Mouse (Mus musculus): ENCODE data around the gene Ap1g2. TPM values are rescaled to one million over a fixed set of nuclear protein-coding genes. Genes with fewer than 3 reads are reported as not detected.

Ap1g2 gene
- polyA plus RNA-seq (2015; fragmentation: Nextera tagmentation; extraction: Ambion mirVana): 71.9 and 73.9 TPM in 2 replicates

DNA sequence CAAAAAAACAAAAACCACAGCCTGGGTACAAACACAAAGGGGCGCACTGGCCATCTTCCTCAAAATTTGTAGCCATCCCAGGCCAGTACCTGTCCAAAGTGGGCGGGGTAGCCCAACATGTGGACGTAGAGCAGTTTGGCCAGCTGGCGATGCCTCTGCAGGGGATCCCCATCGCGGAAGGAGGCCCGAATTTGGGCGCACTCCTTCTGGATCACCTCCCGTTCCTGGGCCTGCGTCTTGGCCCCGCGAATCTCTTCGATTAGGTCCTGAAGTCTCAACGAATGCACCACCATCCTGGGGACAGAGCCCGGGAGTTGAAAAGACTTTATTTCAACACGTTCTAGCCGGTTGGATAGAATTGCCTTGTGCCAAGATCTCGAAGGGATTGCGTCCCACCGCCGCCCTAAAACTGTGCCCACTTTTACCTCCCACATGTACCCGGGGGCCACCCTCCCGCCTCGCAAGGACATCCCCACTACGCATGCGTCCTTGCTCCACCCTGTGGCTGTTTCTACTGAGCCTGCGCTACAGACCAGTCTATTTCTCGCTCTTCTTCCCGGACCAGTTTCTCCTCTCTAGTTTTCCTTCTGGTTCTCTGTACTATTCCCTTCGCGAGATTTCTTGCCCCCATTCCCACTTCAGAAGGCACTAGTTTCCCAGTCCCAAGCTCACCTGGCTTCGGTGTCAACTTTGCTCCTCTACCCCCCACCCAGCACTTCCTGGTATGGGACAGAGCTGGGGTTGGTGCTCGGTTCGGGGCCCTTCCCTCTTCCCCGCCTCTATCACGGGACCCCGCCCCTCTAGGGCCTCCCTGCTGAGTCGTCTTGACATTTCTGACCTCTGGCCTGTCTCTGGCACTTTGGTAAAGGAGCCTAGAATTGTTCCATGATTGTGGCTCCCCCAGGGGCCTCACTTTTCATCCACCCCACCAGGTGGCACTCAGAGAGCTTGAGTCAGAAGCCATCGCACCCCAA, at the start of gene Ap1g2:
Ap1g2 (minus strand) TSS at position 758 of the 974 bp plus-strand sequence.
- peak within 1 kb of the TSS; percentile 87 for H3K27ac ChIP-seq
- peaks cover 32% of the 10 kb centered on the region for H3K4me1 ChIP-seq (replicated peaks)
- peak within 1 kb of the TSS; percentile 97 for H3K4me2 ChIP-seq (replicated peaks)
- no peaks in the 10 kb centered on the region for H3K36me3 ChIP-seq
- H3K27me3 ChIP-seq (replicated peaks): no peaks in the 10 kb centered on the region; the same call in none of the 2 replicates
- peak within 1 kb of the TSS; percentile 69 for H3K9ac ChIP-seq
- under 1% methylated on average over 39 of the region's 39 CpGs for WGBS
- ATAC-seq: peak; percentile 90
- H3K9me3 ChIP-seq: no peaks in the 10 kb centered on the region
- H3K4me3 ChIP-seq (replicated peaks): peak within 1 kb of the TSS; percentile 50

DNA sequence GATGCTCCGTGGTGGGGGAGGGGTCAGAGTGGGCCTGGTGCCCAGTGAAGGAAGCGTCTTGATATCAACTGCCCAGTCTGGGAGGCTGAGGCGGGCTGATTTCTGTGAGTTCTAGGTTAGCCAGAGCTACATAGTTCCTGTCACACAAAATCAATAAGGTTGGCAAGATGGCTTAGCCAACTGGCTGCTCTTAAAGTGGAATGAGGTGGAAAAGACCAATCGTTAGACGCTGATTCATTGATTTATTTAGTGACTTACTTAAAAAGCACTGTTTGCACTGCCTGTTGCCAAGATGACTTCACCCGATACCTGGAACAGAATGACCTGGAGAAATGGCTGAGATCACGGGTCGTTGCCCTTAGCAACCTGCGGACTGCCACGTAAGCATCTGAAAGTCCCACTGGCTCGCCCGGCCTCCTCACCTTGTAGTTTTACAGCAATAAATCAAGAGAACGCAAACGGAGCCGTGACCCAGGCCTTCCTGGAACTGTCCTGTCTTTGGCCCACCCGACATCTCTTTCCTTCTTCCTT, 46.6 kb upstream of the Ap1g2 start:
- Histone ChIP-seq H3K9me3 (no peaks in the 10 kb centered on the region), H3K27me3 (replicated peaks) (no peaks in the 10 kb centered on the region), H3K9ac (no peak overlapping the region), H3K36me3 (no peaks in the 10 kb centered on the region), H3K4me2 (replicated peaks) (no peak overlapping the region), H3K4me1 (replicated peaks) (no peaks in the 10 kb centered on the region), H3K27ac (no peak overlapping the region), H3K4me3 (replicated peaks) (no peak overlapping the region)
- no peak for ATAC-seq
- WGBS: 75% methylated on average over 16 of the region's 16 CpGs

DNA sequence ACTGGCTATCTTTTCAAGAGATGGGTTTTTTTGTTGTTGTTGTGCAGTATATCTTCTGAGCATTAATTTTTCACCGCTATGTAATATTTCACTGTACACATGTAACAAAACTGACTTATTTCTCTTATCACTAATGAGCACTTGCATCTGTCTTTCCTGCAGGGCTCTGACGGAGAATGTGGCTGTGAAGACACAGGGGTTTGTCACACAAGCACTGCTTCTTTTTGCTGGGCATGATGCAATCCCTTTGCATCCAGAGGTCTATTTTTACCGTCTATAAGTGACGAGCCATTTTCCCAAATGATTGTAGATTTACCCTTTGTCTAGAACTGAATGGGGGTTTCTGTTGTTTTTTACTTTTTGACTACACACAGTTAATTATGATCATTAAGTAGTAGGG, 45.8 kb upstream of the Ap1g2 start:
- ATAC-seq: no peak
- Histone ChIP-seq H3K9ac (no peak overlapping the region), H3K4me2 (replicated peaks) (no peak overlapping the region), H3K4me1 (replicated peaks) (no peaks in the 10 kb centered on the region), H3K4me3 (replicated peaks) (no peak overlapping the region), H3K27me3 (replicated peaks) (no peaks in the 10 kb centered on the region), H3K9me3 (no peaks in the 10 kb centered on the region), H3K27ac (no peak overlapping the region), H3K36me3 (no peaks in the 10 kb centered on the region)
- WGBS: 81% methylated on average over 4 of the region's 4 CpGs

DNA sequence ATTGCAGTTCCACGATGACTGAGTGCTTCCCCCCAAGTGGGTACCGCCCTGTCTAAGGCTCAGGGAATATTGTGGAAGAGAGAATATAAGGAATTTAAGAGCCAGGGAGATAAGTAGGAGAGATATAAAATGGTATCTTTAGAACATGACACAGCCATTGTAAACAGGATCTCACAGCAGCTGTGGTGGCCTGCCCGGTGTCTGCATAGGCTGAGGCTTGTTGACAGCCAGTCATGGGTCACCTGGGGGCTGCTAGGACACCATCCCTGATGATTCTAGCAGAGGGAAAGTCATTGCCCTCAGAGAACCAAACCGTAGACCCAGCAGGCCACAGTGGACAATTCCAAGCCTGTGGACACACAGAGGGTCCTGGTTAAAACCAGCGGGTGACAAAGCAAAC, 44.6 kb upstream of the Ap1g2 start:
- Histone ChIP-seq H3K4me3 (replicated peaks) (no peak overlapping the region), H3K9ac (no peak overlapping the region), H3K4me1 (replicated peaks) (no peaks in the 10 kb centered on the region), H3K9me3 (no peaks in the 10 kb centered on the region), H3K36me3 (no peaks in the 10 kb centered on the region), H3K4me2 (replicated peaks) (no peak overlapping the region), H3K27me3 (replicated peaks) (no peaks in the 10 kb centered on the region), H3K27ac (no peak overlapping the region)
- whole genome bisulfite sequencing: 77% methylated on average over 5 of the region's 5 CpGs
- ATAC-seq: no peak

DNA sequence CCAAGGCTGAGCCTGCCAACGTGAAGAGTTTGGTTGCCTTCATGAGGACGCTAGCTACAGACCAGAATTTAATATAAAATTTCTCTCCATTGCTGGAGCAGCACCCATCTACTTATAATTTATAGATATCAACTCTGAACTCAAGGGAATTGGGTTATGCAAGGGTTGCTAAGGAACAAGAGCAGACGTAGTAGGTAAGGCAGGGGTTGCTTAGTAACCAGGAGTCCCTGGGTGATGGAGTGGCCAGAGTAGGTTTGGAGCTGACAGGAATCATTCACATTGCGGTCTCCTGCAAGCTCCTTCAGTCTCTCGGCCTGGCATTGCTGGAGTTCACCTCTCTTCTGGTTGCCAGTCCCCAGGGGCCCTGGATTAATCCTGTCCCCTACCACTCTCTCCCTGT, 42.6 kb upstream of the Ap1g2 start:
- no peak overlapping the region for H3K4me3 ChIP-seq (replicated peaks)
- H3K4me1 ChIP-seq (replicated peaks): no peaks in the 10 kb centered on the region
- H3K9ac ChIP-seq: no peak overlapping the region
- no peak overlapping the region for H3K27ac ChIP-seq
- H3K36me3 ChIP-seq: no peaks in the 10 kb centered on the region
- no peaks in the 10 kb centered on the region for H3K9me3 ChIP-seq
- ATAC-seq: no peak
- H3K4me2 ChIP-seq (replicated peaks): no peak overlapping the region
- WGBS: 83% methylated on average over 5 of the region's 5 CpGs
- H3K27me3 ChIP-seq (replicated peaks): no peaks in the 10 kb centered on the region

DNA sequence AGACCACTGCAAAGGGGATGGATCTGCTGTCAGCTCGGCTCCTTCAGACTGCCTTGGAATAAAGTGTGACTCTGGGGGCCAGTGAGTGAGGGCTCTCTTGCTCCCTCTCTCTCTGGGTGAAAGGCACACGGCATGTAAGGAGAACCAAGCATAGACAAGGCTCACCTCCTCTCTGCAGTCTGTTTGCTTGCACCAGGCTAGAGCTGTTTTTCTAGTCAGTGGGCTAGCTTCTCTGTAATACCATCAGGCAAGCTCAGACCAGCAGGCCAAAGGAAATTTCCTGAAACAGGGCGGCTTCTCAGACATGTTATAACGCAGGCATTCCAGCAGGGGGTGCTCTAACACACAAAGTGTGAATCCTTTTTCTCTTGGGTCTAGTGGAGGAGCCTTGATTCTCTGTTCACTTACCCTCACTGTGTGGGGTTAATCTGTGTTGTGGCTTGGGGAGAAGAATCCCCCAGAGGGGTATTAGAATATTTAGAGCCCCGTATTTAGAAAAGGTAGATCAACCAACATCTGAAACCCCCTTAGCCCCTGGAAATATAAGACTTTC, 42.0 kb upstream of the Ap1g2 start:
- H3K27me3 ChIP-seq (replicated peaks): no peaks in the 10 kb centered on the region
- H3K4me1 ChIP-seq (replicated peaks): no peaks in the 10 kb centered on the region
- 35% methylated on average over 5 of the region's 5 CpGs for WGBS
- no peaks in the 10 kb centered on the region for H3K36me3 ChIP-seq
- no peaks in the 10 kb centered on the region for H3K9me3 ChIP-seq
- no peak overlapping the region for H3K4me3 ChIP-seq (replicated peaks)
- H3K27ac ChIP-seq: no peak overlapping the region
- H3K4me2 ChIP-seq (replicated peaks): no peak overlapping the region
- ATAC-seq: peak; percentile 45; the same call in 1 of the 2 replicates
- H3K9ac ChIP-seq: no peak overlapping the region

DNA sequence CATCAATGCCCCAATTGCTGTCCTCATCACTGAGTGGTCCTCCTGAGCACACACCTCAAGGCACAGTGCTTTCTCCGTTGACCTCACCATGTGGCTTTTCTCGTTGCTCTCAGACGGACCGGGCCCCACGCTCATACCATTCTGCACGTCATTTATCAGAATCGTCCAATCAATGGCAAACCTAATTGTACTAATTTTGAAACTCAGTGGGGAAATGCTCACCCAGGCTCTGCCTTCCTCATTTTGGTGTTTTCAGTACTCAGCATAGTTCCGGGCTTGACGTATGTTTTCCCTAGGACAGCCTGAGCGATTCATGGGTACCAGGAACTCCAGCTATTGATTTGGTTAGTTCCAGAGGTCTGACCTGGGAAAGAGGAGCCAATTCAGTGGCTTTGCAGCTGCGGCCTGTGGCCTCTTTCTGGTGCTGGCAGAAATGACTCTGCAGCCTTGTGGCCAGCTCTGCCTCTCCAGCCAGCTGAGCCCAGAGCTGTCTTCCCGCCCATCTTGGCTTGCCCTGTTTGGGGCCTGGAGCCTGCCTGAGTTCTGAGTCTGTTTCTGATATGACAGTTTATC, 40.5 kb upstream of the Ap1g2 start:
- Histone ChIP-seq H3K4me1 (replicated peaks) (no peaks in the 10 kb centered on the region), H3K4me3 (replicated peaks) (no peak overlapping the region), H3K27ac (no peak overlapping the region), H3K36me3 (no peaks in the 10 kb centered on the region), H3K9ac (no peak overlapping the region), H3K27me3 (replicated peaks) (no peaks in the 10 kb centered on the region), H3K9me3 (no peaks in the 10 kb centered on the region), H3K4me2 (replicated peaks) (no peak overlapping the region)
- no peak for ATAC-seq
- WGBS: 84% methylated on average over 12 of the region's 12 CpGs

DNA sequence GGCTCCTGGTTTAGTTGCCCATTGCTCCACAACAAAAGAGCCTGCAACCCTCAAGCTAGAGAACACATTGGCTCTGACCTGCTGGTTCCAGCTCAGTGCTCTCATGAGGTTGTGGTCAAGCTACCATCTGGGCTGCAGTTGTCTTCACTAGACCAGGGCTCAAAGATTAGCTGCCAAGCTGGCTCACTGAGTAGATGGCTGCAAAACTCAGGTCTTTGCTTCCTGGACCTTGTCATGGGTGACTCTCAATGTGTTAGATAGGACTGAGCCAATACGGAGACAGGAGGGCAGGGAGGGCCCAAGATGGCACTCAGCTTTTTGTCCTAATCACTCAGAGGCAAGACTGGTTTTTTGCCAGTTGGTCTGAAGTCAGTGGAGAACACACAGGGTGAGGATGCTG, 39.9 kb upstream of the Ap1g2 start:
- Histone ChIP-seq H3K36me3 (no peaks in the 10 kb centered on the region), H3K9ac (no peak overlapping the region), H3K9me3 (no peaks in the 10 kb centered on the region), H3K27ac (no peak overlapping the region), H3K4me2 (replicated peaks) (no peak overlapping the region), H3K27me3 (replicated peaks) (no peaks in the 10 kb centered on the region), H3K4me3 (replicated peaks) (no peak overlapping the region), H3K4me1 (replicated peaks) (no peaks in the 10 kb centered on the region)
- ATAC-seq: no peak
- WGBS: 87% methylated on average over 1 of the region's 1 CpGs

DNA sequence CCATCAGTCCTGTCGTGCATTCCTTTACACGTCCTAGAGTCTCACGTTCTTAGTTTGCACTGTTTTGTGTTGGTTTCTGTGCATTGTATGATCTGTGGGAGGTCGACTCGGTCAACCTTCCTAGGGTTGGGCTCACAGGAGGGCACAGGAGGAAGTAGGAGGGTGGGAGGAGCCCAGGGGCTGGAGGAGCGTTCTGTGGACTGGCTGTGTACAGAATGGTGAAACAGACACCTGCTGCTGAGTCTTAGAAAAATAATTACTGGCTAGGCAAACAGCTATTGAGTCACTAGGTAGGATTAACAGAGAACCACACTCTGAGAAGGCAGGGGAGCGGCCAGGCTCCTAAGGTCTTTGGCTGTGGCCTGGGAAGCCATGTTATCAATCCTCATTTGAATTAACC, 32.9 kb upstream of the Ap1g2 start:
- Histone ChIP-seq H3K9me3 (no peaks in the 10 kb centered on the region), H3K4me1 (replicated peaks) (no peaks in the 10 kb centered on the region), H3K27me3 (replicated peaks) (no peaks in the 10 kb centered on the region), H3K27ac (no peak overlapping the region), H3K9ac (no peak overlapping the region), H3K4me2 (replicated peaks) (0 out of 2 replicates have a peak overlapping the region, but pooled peaks have one; percentile 11), H3K4me3 (replicated peaks) (no peak overlapping the region), H3K36me3 (no peaks in the 10 kb centered on the region)
- peak; percentile 90 for ATAC-seq
- 46% methylated on average over 7 of the region's 7 CpGs for WGBS

DNA sequence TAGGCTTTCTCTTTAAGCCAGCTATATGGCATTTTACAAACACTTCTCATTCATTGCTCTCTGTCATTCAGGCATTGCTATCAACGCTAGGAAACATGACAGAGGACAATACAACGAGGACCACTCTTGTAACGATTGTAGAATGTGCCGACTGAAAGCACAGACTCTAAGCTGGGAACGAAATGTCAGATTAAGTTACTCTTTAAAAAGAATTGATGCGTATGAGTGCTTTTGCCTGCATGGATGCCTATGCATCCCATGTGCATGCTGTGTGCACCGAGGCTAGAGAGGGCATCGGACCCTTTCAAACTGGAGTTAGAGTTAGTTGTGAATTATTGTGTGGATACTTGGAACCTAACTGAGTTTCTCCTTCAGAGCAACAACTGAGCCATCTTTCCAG, 29.3 kb upstream of the Ap1g2 start:
- H3K9me3 ChIP-seq: no peaks in the 10 kb centered on the region
- no peak for ATAC-seq
- no peak overlapping the region for H3K27ac ChIP-seq
- no peaks in the 10 kb centered on the region for H3K27me3 ChIP-seq (replicated peaks)
- no peak overlapping the region for H3K4me3 ChIP-seq (replicated peaks)
- WGBS: 78% methylated on average over 8 of the region's 8 CpGs
- no peak overlapping the region for H3K4me2 ChIP-seq (replicated peaks)
- no peaks in the 10 kb centered on the region for H3K36me3 ChIP-seq
- no peak overlapping the region for H3K9ac ChIP-seq
- H3K4me1 ChIP-seq (replicated peaks): no peaks in the 10 kb centered on the region

DNA sequence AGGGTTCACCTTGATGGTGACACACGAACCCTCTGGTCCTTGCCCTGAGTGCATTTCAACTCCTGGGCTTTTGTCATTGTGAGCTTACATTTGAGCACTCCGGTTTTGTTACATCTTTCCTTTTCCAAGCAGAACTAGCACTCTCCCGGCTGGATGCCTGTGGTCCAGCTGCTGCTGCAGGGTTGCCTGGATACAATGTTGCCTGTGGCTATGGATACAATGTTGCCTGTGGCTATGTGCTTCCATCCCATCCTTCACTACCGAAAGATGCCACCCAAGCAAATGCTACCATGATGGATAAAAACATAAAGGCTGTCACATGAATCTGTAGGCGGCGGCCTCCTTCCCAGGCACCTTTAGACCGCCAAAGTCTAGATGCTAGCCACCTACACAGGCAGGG, 20.1 kb upstream of the Ap1g2 start:
- H3K4me1 ChIP-seq (replicated peaks): 0 out of 2 replicates have a peak, but pooled peaks cover 2% of the 10 kb centered on the region
- H3K4me2 ChIP-seq (replicated peaks): no peak overlapping the region
- H3K9ac ChIP-seq: no peak overlapping the region
- no peaks in the 10 kb centered on the region for H3K27me3 ChIP-seq (replicated peaks)
- H3K36me3 ChIP-seq: no peaks in the 10 kb centered on the region
- 86% methylated on average over 7 of the region's 7 CpGs for WGBS
- no peaks in the 10 kb centered on the region for H3K9me3 ChIP-seq
- no peak for ATAC-seq
- no peak overlapping the region for H3K4me3 ChIP-seq (replicated peaks)
- no peak overlapping the region for H3K27ac ChIP-seq

DNA sequence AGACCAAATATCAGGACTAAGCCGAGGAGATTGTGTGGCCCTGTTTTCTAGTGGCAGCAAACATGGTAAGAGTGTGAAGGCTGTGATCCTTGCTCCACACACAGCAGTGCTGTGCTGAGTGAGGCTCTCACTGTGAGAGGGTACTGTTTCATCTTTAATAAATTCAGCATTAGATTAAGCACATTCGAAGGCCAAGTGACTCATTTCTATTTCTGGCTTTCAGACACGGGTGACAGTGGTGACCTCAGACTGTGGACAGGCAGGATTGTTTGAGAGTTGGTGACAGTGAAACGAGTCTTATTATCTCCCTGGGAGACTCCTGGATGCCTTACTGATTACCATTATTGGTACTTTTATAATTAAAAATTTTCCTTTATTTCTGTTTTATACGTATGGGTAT, 19.3 kb upstream of the Ap1g2 start:
- Histone ChIP-seq H3K27me3 (replicated peaks) (no peaks in the 10 kb centered on the region), H3K27ac (no peak overlapping the region), H3K9ac (no peak overlapping the region), H3K9me3 (no peaks in the 10 kb centered on the region), H3K4me1 (replicated peaks) (0 out of 2 replicates have a peak, but pooled peaks cover 2% of the 10 kb centered on the region), H3K4me3 (replicated peaks) (no peak overlapping the region), H3K4me2 (replicated peaks) (no peak overlapping the region), H3K36me3 (no peaks in the 10 kb centered on the region)
- 72% methylated on average over 5 of the region's 5 CpGs for WGBS
- ATAC-seq: no peak

Data from intestine, embryonic 15.5 days (tissue).